Mouse (Mus musculus) heart, embryonic 16.5 days (tissue): ENCODE results near the gene Tmem210. TPM values are rescaled to one million over a fixed set of nuclear protein-coding genes. Genes with fewer than 3 reads are reported as not detected.
A peak's percentile ranks its signal among the peaks of the same experiment; 100 is the strongest.

ENCODE experiments used
- ATAC-seq: fragments of 200-750 bp; cut with Nextera tagmentation; replicated peaks from 2 replicates; pipeline ENCODE4 v1.8.0; 2017; ENCODE audit warnings: moderate number of reproducible peaks; ENCODE audit not compliant: insufficient read depth, low FRiP score; ENCODE audit errors: extremely low read depth
- H3K27ac ChIP-seq: fragments of 300-500 bp; sonication (generic); 2 replicates; pipeline ENCODE4 v1.5.1; 2014; ENCODE audit warnings: mild to moderate bottlenecking, low read length, control low read depth, moderate library complexity
- H3K27me3 ChIP-seq: fragments of 300-500 bp; sonication (generic); 2 replicates; pipeline ENCODE4 v1.6.1; 2014; ENCODE audit warnings: low read length, mixed read lengths; ENCODE audit not compliant: control insufficient read depth, insufficient read depth
- H3K36me3 ChIP-seq: fragments of 300-500 bp; sonication (generic); 2 replicates; pipeline ENCODE4 v1.6.1; 2014; ENCODE audit not compliant: control insufficient read depth, insufficient read depth
- H3K4me1 ChIP-seq: fragments of 300-500 bp; sonication (generic); 2 replicates; pipeline ENCODE4 v1.6.1; 2014; ENCODE audit warnings: low read length, mixed read lengths; ENCODE audit not compliant: control insufficient read depth, insufficient read depth
- H3K4me2 ChIP-seq: fragments of 300-500 bp; sonication (generic); 2 replicates; pipeline ENCODE4 v1.6.1; 2014; ENCODE audit warnings: low read depth, mild to moderate bottlenecking, control low read depth, low read length
- H3K4me3 ChIP-seq: fragments of 300-500 bp; sonication (generic); 2 replicates; pipeline ENCODE4 v1.5.1; 2014; ENCODE audit warnings: mild to moderate bottlenecking, control low read depth, low read length
- H3K9ac ChIP-seq: fragments of 300-500 bp; sonication (generic); 2 replicates; pipeline ENCODE4 v1.6.1; 2014; ENCODE audit warnings: low read length, control low read depth
- H3K9me3 ChIP-seq: fragments of 300-500 bp; sonication (generic); replicated peaks from 2 replicates; pipeline ENCODE4 v1.6.1; 2016; ENCODE audit warnings: low read length; ENCODE audit not compliant: control insufficient read depth
- WGBS: fragments of 180-500 bp; shearing (Covaris S2); extraction: QIAGEN DNeasy Blood & Tissue Kit; methylation state at CpG from one replicate; pipeline ENCODE4 v1.1.7; 2014; 5-methylcytosine and 5-hydroxymethylcytosine counted together
- polyA plus RNA-seq: library from polyadenylated mRNA; unstranded; fragments of >200 nt; fragmentation: Nextera tagmentation; extraction: Ambion mirVana; gene quantifications from 2 replicates; pipeline ENCODE4 v1.2.1, GENCODE M21; 2015

Gene Tmem210
- polyA plus RNA-seq, 1 experiment from 2014 or later = not detected

- peak within 1 kb of the TSS; percentile 49 for H3K4me2 ChIP-seq
Measured at GRCm38 (mm10) chr2:25289651-25290050, 1.7 kb downstream of the Tmem210 start, which contains the start of gene Lrrc26. Gene Lrrc26, plus strand, starts transcription at chr2:25289915.

GRCm38 (mm10) chr2:25290101-25290815 lies 2.3 kb downstream of the Tmem210 start:
- ATAC-seq = no peak
- H3K27me3 ChIP-seq = peaks cover 73% of the 10 kb centered on the region
- 2% methylated on average over 54 of the region's 54 CpGs for WGBS
- no peaks in the 10 kb centered on the region for H3K9me3 ChIP-seq
- no peak overlapping the region for H3K9ac ChIP-seq
- peak overlapping the region; percentile 41 for H3K4me3 ChIP-seq
- H3K4me1 ChIP-seq = peaks cover 13% of the 10 kb centered on the region
- peak overlapping the region; percentile 49 for H3K4me2 ChIP-seq
- no peak overlapping the region for H3K27ac ChIP-seq
- peaks cover 6% of the 10 kb centered on the region for H3K36me3 ChIP-seq

More at GRCm38 (mm10) chr2:25289651-25290050, 1.7 kb downstream of the Tmem210 start, which contains the start of gene Lrrc26:
- H3K9ac ChIP-seq = no peak within 1 kb of the TSS
- no peak within 1 kb of the TSS for H3K27ac ChIP-seq
- 6% methylated on average over 11 of the region's 11 CpGs for WGBS
- H3K4me1 ChIP-seq = peaks cover 13% of the 10 kb centered on the region
- peaks cover 12% of the 10 kb centered on the region for H3K36me3 ChIP-seq
- no peaks in the 10 kb centered on the region for H3K9me3 ChIP-seq
- H3K4me3 ChIP-seq = peak within 1 kb of the TSS; percentile 41
- peaks cover 68% of the 10 kb centered on the region for H3K27me3 ChIP-seq
- ATAC-seq = peak; percentile 41

- 2% methylated on average over 18 of the region's 18 CpGs for WGBS
- H3K4me3 ChIP-seq = peak overlapping the region; percentile 41
- peaks cover 2% of the 10 kb centered on the region; the same call in 1 of the 2 replicates for H3K36me3 ChIP-seq
- H3K27ac ChIP-seq = no peak overlapping the region
- no peaks in the 10 kb centered on the region for H3K9me3 ChIP-seq
- ATAC-seq = no peak
- peak overlapping the region; percentile 49 for H3K4me2 ChIP-seq
- no peak overlapping the region for H3K9ac ChIP-seq
- H3K4me1 ChIP-seq = peaks cover 13% of the 10 kb centered on the region
- H3K27me3 ChIP-seq = peaks cover 78% of the 10 kb centered on the region
Measured at GRCm38 (mm10) chr2:25290816-25291130, 2.8 kb downstream of the Tmem210 start.

- no peak for ATAC-seq
Measured at GRCm38 (mm10) chr2:25291184-25292053, 3.5 kb downstream of the Tmem210 start.

GRCm38 (mm10) chr2:25292054-25292544 lies 4.2 kb downstream of the Tmem210 start:
- H3K27ac ChIP-seq = no peak overlapping the region
- ATAC-seq = no peak
- peaks cover 13% of the 10 kb centered on the region for H3K4me1 ChIP-seq
- H3K4me3 ChIP-seq = peak overlapping the region; percentile 49
- 0 out of 2 replicates have a peak overlapping the region, but pooled peaks have one; percentile 31 for H3K9ac ChIP-seq
- no peaks in the 10 kb centered on the region for H3K36me3 ChIP-seq
- peaks cover 87% of the 10 kb centered on the region for H3K27me3 ChIP-seq
- peak overlapping the region; percentile 65 for H3K4me2 ChIP-seq
- 6% methylated on average over 40 of the region's 43 CpGs for WGBS
- H3K9me3 ChIP-seq = no peaks in the 10 kb centered on the region

More at GRCm38 (mm10) chr2:25291184-25292053, 3.5 kb downstream of the Tmem210 start:
- Histone ChIP-seq H3K4me3 (peak overlapping the region; percentile 41), H3K4me1 (peaks cover 13% of the 10 kb centered on the region), H3K27ac (no peak overlapping the region), H3K9me3 (no peaks in the 10 kb centered on the region), H3K4me2 (no peak overlapping the region), H3K27me3 (peaks cover 82% of the 10 kb centered on the region), H3K9ac (no peak overlapping the region), H3K36me3 (no peaks in the 10 kb centered on the region)
- WGBS = 8% methylated on average over 32 of the region's 32 CpGs

GRCm38 (mm10) chr2:25292856-25293255 lies 4.9 kb downstream of the Tmem210 start:
- Histone ChIP-seq H3K4me2 (no peak overlapping the region), H3K4me1 (peaks cover 13% of the 10 kb centered on the region), H3K4me3 (no peak overlapping the region), H3K27me3 (peaks cover 89% of the 10 kb centered on the region), H3K9me3 (no peaks in the 10 kb centered on the region), H3K9ac (no peak overlapping the region), H3K27ac (no peak overlapping the region), H3K36me3 (no peaks in the 10 kb centered on the region)
- ATAC-seq = no peak
- 0% methylated on average over 1 of the region's 1 CpGs for WGBS

- WGBS = 65% methylated on average over 9 of the region's 9 CpGs
- Histone ChIP-seq H3K4me3 (no peak overlapping the region), H3K36me3 (no peaks in the 10 kb centered on the region), H3K4me2 (no peak overlapping the region), H3K9me3 (no peaks in the 10 kb centered on the region), H3K27me3 (peaks cover 80% of the 10 kb centered on the region), H3K9ac (no peak overlapping the region), H3K27ac (no peak overlapping the region), H3K4me1 (peaks cover 13% of the 10 kb centered on the region)
- no peak for ATAC-seq
Measured at GRCm38 (mm10) chr2:25293706-25294105, 5.8 kb downstream of the Tmem210 start.

- ATAC-seq = no peak
- Histone ChIP-seq H3K27me3 (peaks cover 47% of the 10 kb centered on the region), H3K4me1 (peaks cover 2% of the 10 kb centered on the region; the same call in 1 of the 2 replicates), H3K9me3 (no peaks in the 10 kb centered on the region), H3K36me3 (no peaks in the 10 kb centered on the region), H3K27ac (no peak overlapping the region), H3K4me2 (no peak overlapping the region), H3K4me3 (no peak overlapping the region), H3K9ac (no peak overlapping the region)
- WGBS = 73% methylated on average over 8 of the region's 8 CpGs
Measured at GRCm38 (mm10) chr2:25297093-25297492, 9.1 kb downstream of the Tmem210 start.
